Mouse (Mus musculus): ENCODE measurements around the gene Gnb2. TPM values are rescaled to one million over a fixed set of nuclear protein-coding genes. Genes with fewer than 3 reads are reported as not detected.

Gene Gnb2
- polyA plus RNA-seq, 1 experiment from 2014 or later = 440 TPM

GRCm38 (mm10) chr5:137500186-137500585, 33.1 kb downstream of the Gnb2 start:
- Histone ChIP-seq H3K4me1 (ENCODE audit: insufficient read depth) (peaks cover 5% of the 10 kb centered on the region; the same call in 1 of the 2 replicates), H3K9me3 (ENCODE audit: low read depth, low read length) (no peaks in the 10 kb centered on the region), H3K36me3 (ENCODE audit: insufficient read depth) (peaks cover 12% of the 10 kb centered on the region), H3K4me3 (ENCODE audit: low read depth, low read length) (no peak overlapping the region), H3K4me2 (no peak overlapping the region), H3K27ac (ENCODE audit: low read depth) (no peak overlapping the region), H3K27me3 (ENCODE audit: insufficient read depth, low read length) (no peaks in the 10 kb centered on the region), H3K9ac (no peak overlapping the region)
- DNase-seq (no peak), ATAC-seq (ENCODE audit: insufficient read depth) (no peak)
- 91% methylated on average over 7 of the region's 7 CpGs for WGBS
- no peak for TF ChIP-seq CTCF (IDR thresholded peaks at IDR 0.05; ENCODE audit: low read depth)

GRCm38 (mm10) chr5:137493831-137494230, 39.5 kb downstream of the Gnb2 start:
- no peak for TF ChIP-seq CTCF (IDR thresholded peaks at IDR 0.05; ENCODE audit: low read depth)
- H3K4me2 ChIP-seq = no peak overlapping the region
- no peaks in the 10 kb centered on the region for H3K36me3 ChIP-seq (ENCODE audit: insufficient read depth)
- no peak overlapping the region for H3K4me3 ChIP-seq (ENCODE audit: low read depth, low read length)
- H3K27ac ChIP-seq (ENCODE audit: low read depth) = no peak overlapping the region
- DNase-seq = peak; percentile 46
- H3K4me1 ChIP-seq (ENCODE audit: insufficient read depth) = no peaks in the 10 kb centered on the region
- no peak; the same call in 1 of the 2 replicates for ATAC-seq (ENCODE audit: insufficient read depth)
- H3K27me3 ChIP-seq (ENCODE audit: insufficient read depth, low read length) = no peaks in the 10 kb centered on the region
- no peaks in the 10 kb centered on the region for H3K9me3 ChIP-seq (ENCODE audit: low read depth, low read length)
- 35% methylated on average over 13 of the region's 13 CpGs for WGBS
- 0 out of 2 replicates have a peak overlapping the region, but pooled peaks have one; percentile 9 for H3K9ac ChIP-seq

GRCm38 (mm10) chr5:137491559-137491958, 41.8 kb downstream of the Gnb2 start:
- Histone ChIP-seq H3K9ac (no peak overlapping the region), H3K4me2 (no peak overlapping the region), H3K4me3 (ENCODE audit: low read depth, low read length) (no peak overlapping the region), H3K36me3 (ENCODE audit: insufficient read depth) (no peaks in the 10 kb centered on the region), H3K27ac (ENCODE audit: low read depth) (no peak overlapping the region; the same call in 1 of the 2 replicates), H3K9me3 (ENCODE audit: low read depth, low read length) (no peaks in the 10 kb centered on the region), H3K27me3 (ENCODE audit: insufficient read depth, low read length) (peaks cover 3% of the 10 kb centered on the region; the same call in 1 of the 2 replicates), H3K4me1 (ENCODE audit: insufficient read depth) (no peaks in the 10 kb centered on the region)
- 40% methylated on average over 4 of the region's 4 CpGs for WGBS
- DNase-seq = peak; percentile 51
- ATAC-seq (ENCODE audit: insufficient read depth) = no peak
- TF ChIP-seq CTCF (IDR thresholded peaks at IDR 0.05; ENCODE audit: low read depth) = no peak

GRCm38 (mm10) chr5:137487616-137488015, 45.7 kb downstream of the Gnb2 start:
- H3K27me3 ChIP-seq (ENCODE audit: insufficient read depth, low read length) = peaks cover 24% of the 10 kb centered on the region
- H3K36me3 ChIP-seq (ENCODE audit: insufficient read depth) = no peaks in the 10 kb centered on the region
- 84% methylated on average over 7 of the region's 7 CpGs for WGBS
- no peak overlapping the region for H3K4me2 ChIP-seq
- H3K4me3 ChIP-seq (ENCODE audit: low read depth, low read length) = no peak overlapping the region
- H3K4me1 ChIP-seq (ENCODE audit: insufficient read depth) = no peaks in the 10 kb centered on the region
- TF ChIP-seq CTCF (IDR thresholded peaks at IDR 0.05; ENCODE audit: low read depth) = no peak
- no peak for DNase-seq
- H3K9ac ChIP-seq = no peak overlapping the region
- ATAC-seq (ENCODE audit: insufficient read depth) = no peak
- no peaks in the 10 kb centered on the region for H3K9me3 ChIP-seq (ENCODE audit: low read depth, low read length)
- no peak overlapping the region for H3K27ac ChIP-seq (ENCODE audit: low read depth)

GRCm38 (mm10) chr5:137485851-137486155, 47.5 kb downstream of the Gnb2 start:
- ATAC-seq (ENCODE audit: insufficient read depth) = no peak
- Histone ChIP-seq H3K4me2 (peak overlapping the region; percentile 63), H3K9ac (peak overlapping the region; percentile 34), H3K36me3 (ENCODE audit: insufficient read depth) (no peaks in the 10 kb centered on the region), H3K27ac (ENCODE audit: low read depth) (no peak overlapping the region), H3K27me3 (ENCODE audit: insufficient read depth, low read length) (peaks cover 24% of the 10 kb centered on the region), H3K9me3 (ENCODE audit: low read depth, low read length) (no peaks in the 10 kb centered on the region), H3K4me1 (ENCODE audit: insufficient read depth) (no peaks in the 10 kb centered on the region), H3K4me3 (ENCODE audit: low read depth, low read length) (peak overlapping the region; percentile 8)
- DNase-seq = no peak
- WGBS = 3% methylated on average over 17 of the region's 17 CpGs
- no peak for TF ChIP-seq CTCF (IDR thresholded peaks at IDR 0.05; ENCODE audit: low read depth)

- ATAC-seq (ENCODE audit: insufficient read depth) (0 out of 2 replicates have a peak, but pooled peaks have one; percentile 22), DNase-seq (no peak)
- H3K4me3 ChIP-seq (ENCODE audit: low read depth, low read length) = peak overlapping the region; percentile 8
- no peak for TF ChIP-seq CTCF (IDR thresholded peaks at IDR 0.05; ENCODE audit: low read depth)
- peaks cover 24% of the 10 kb centered on the region for H3K27me3 ChIP-seq (ENCODE audit: insufficient read depth, low read length)
- H3K9ac ChIP-seq = peak overlapping the region; percentile 34
- peak overlapping the region; percentile 63 for H3K4me2 ChIP-seq
- H3K27ac ChIP-seq (ENCODE audit: low read depth) = no peak overlapping the region
- no peaks in the 10 kb centered on the region for H3K36me3 ChIP-seq (ENCODE audit: insufficient read depth)
- no peaks in the 10 kb centered on the region for H3K4me1 ChIP-seq (ENCODE audit: insufficient read depth)
- WGBS = 8% methylated on average over 30 of the region's 30 CpGs
- H3K9me3 ChIP-seq (ENCODE audit: low read depth, low read length) = no peaks in the 10 kb centered on the region
Measured at GRCm38 (mm10) chr5:137485071-137485850, 48.0 kb downstream of the Gnb2 start.

GRCm38 (mm10) chr5:137481897-137482296, 51.4 kb downstream of the Gnb2 start:
- no peak for DNase-seq
- Histone ChIP-seq H3K27ac (ENCODE audit: low read depth) (no peak overlapping the region), H3K4me1 (ENCODE audit: insufficient read depth) (no peaks in the 10 kb centered on the region), H3K4me2 (no peak overlapping the region), H3K36me3 (ENCODE audit: insufficient read depth) (no peaks in the 10 kb centered on the region), H3K4me3 (ENCODE audit: low read depth, low read length) (no peak overlapping the region), H3K27me3 (ENCODE audit: insufficient read depth, low read length) (peaks cover 24% of the 10 kb centered on the region), H3K9ac (no peak overlapping the region), H3K9me3 (ENCODE audit: low read depth, low read length) (no peaks in the 10 kb centered on the region)
- TF ChIP-seq CTCF (IDR thresholded peaks at IDR 0.05; ENCODE audit: low read depth) = no peak
- no peak for ATAC-seq (ENCODE audit: insufficient read depth)
- 37% methylated on average over 8 of the region's 8 CpGs for WGBS

All from lung, embryonic 14.5 days (tissue).